Mouse (Mus musculus) testis, adult 2 months (tissue): ENCODE measurements around the gene Olfr683. TPM values are rescaled to one million over a fixed set of nuclear protein-coding genes. Genes with fewer than 3 reads are reported as not detected.
"Not testable (repeated sequence)": the region's sequence is repeated elsewhere in the genome, so short reads cannot be mapped to it uniquely, and the experiment has no call there.

Experiments used
- H3K27ac ChIP-seq: fragments of 200-500 bp; 2 replicates; pipeline ENCODE4 v1.5.1; 2012; ENCODE audit warnings: low read depth, low read length; ENCODE audit not compliant: control insufficient read depth, insufficient read depth
- H3K27me3 ChIP-seq: fragments of 200-500 bp; 2 replicates; pipeline ENCODE4 v1.6.1; 2012; ENCODE audit warnings: mild to moderate bottlenecking, low read length, moderate library complexity; ENCODE audit not compliant: control insufficient read depth, insufficient read depth
- H3K36me3 ChIP-seq: fragments of 200-500 bp; 2 replicates; pipeline ENCODE4 v1.6.1; 2012; ENCODE audit warnings: mild to moderate bottlenecking, low read length; ENCODE audit not compliant: control insufficient read depth, insufficient read depth
- H3K4me1 ChIP-seq: fragments of 200-500 bp; 2 replicates; pipeline ENCODE4 v1.6.1; 2012; ENCODE audit warnings: low read length; ENCODE audit not compliant: control insufficient read depth, insufficient read depth
- H3K4me3 ChIP-seq: fragments of 200-500 bp; 2 replicates; pipeline ENCODE4 v1.5.1; 2012; ENCODE audit warnings: low read depth, mild to moderate bottlenecking, low read length, moderate library complexity, mixed read lengths; ENCODE audit not compliant: control insufficient read depth
- CTCF ChIP-seq: fragments of 200-500 bp; IDR thresholded peaks from 2 replicates; pipeline ENCODE4 v1.5.1; 2012; ENCODE audit warnings: low read depth, mild to moderate bottlenecking, inconsistent platforms, low read length, moderate library complexity; ENCODE audit not compliant: control insufficient read depth, insufficient read depth, insufficient replicate concordance
- POLR2A ChIP-seq: fragments of 200-500 bp; IDR thresholded peaks from 2 replicates; pipeline ENCODE4 v1.6.1; 2012; ENCODE audit warnings: low read depth, mild to moderate bottlenecking, inconsistent platforms, low read length, moderate library complexity; ENCODE audit not compliant: control insufficient read depth
- polyA plus RNA-seq: library from polyadenylated mRNA; depleted of rRNA; stranded (reverse); fragments of >200 nt; gene quantifications from 2 replicates; pipeline ENCODE4 v1.2.3, GENCODE M21; 2012; rRNA removed

The Olfr683 gene
- polyA plus RNA-seq, result not detected in 2 replicates

GRCm38 (mm10) chr7:105146912-105147311 is at the start of gene Olfr683:
Gene Olfr683 (minus strand): TSS chr7:105147012.
- TF ChIP-seq POLR2A, result no peak
- no peak for TF ChIP-seq CTCF
- no peak within 1 kb of the TSS for H3K4me3 ChIP-seq
- H3K4me1 ChIP-seq, result no peaks in the 10 kb centered on the region
- H3K27ac ChIP-seq, result no peak within 1 kb of the TSS
- no peaks in the 10 kb centered on the region for H3K27me3 ChIP-seq
- H3K36me3 ChIP-seq, result no peaks in the 10 kb centered on the region

DNA sequence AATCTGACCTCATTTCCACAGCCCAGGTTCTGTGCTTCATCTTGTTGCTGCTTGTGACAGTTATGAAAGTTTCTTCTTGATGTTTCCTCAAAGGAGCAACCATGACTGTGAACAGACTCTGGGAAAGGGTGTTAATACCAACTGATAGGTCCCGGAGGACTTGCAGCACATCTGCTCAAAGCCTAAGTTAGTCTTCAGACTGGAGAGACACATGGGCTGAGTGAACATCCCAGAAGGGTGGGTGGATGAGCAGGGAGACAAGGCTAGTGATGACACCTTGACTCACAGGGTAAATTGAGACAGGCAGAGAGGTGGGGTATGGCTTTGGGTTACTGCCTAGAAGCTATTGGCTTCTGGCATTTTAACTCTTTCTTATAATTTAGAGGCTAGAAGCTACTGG is 39.1 kb upstream of the Olfr683 start, which contains the start of gene Olfr685:
Gene Olfr685, minus strand, starts transcription at position 101 of the 400 bp plus-strand sequence.
- Histone ChIP-seq H3K27me3 (no peaks in the 10 kb centered on the region), H3K4me3 (no peak within 1 kb of the TSS), H3K27ac (no peak within 1 kb of the TSS), H3K36me3 (no peaks in the 10 kb centered on the region), H3K4me1 (no peaks in the 10 kb centered on the region)
- no peak for TF ChIP-seq POLR2A
- no peak for TF ChIP-seq CTCF

- Histone ChIP-seq H3K27ac (no peak overlapping the region), H3K4me3 (no peak overlapping the region), H3K4me1 (no peaks in the 10 kb centered on the region), H3K36me3 (no peaks in the 10 kb centered on the region), H3K27me3 (no peaks in the 10 kb centered on the region)
- TF ChIP-seq POLR2A (no peak), CTCF (no peak)
Observed at GRCm38 (mm10) chr7:105170773-105171172, 24.0 kb upstream of the Olfr683 start.

GRCm38 (mm10) chr7:105163553-105163952 is 16.7 kb upstream of the Olfr683 start, which contains the start of gene Olfr684:
Gene Olfr684 (minus strand): TSS chr7:105163653.
- no peaks in the 10 kb centered on the region for H3K4me1 ChIP-seq
- no peaks in the 10 kb centered on the region for H3K36me3 ChIP-seq
- no peaks in the 10 kb centered on the region for H3K27me3 ChIP-seq
- TF ChIP-seq CTCF, result no peak
- no peak for TF ChIP-seq POLR2A
- no peak within 1 kb of the TSS for H3K4me3 ChIP-seq
- no peak within 1 kb of the TSS for H3K27ac ChIP-seq

DNA sequence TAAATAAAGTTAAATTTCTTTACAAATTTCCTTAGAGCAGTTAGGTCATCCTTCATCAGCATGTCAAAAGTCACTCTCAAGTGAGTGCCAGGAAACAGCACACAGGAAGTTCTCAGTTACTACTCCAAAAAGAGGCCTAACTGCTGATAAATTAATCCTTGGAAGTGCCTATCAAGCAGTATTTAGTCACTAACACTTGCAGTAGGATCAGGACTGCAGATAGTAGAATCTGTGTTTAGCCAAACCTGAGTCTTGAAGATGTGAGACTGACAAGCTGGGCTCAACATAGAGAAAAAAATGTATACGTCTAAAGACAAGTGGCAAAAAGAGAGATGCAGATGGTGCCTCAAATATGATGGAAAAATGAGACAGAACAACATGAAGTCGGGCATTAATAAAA is 5.5 kb downstream of the Olfr683 start:
- Histone ChIP-seq H3K36me3 (no peaks in the 10 kb centered on the region), H3K4me1 (no peaks in the 10 kb centered on the region), H3K27ac (no peak overlapping the region), H3K27me3 (no peaks in the 10 kb centered on the region), H3K4me3 (no peak overlapping the region)
- TF ChIP-seq CTCF (no peak), POLR2A (no peak)

GRCm38 (mm10) chr7:105116536-105116935 is 30.3 kb downstream of the Olfr683 start, which contains the start of gene Olfr681:
Gene Olfr681 (plus strand): TSS chr7:105116836.
- Histone ChIP-seq H3K27ac (no peak within 1 kb of the TSS), H3K4me1 (no peaks in the 10 kb centered on the region), H3K4me3 (no peak within 1 kb of the TSS), H3K27me3 (no peaks in the 10 kb centered on the region), H3K36me3 (no peaks in the 10 kb centered on the region)
- no peak for TF ChIP-seq POLR2A
- TF ChIP-seq CTCF, result no peak

DNA sequence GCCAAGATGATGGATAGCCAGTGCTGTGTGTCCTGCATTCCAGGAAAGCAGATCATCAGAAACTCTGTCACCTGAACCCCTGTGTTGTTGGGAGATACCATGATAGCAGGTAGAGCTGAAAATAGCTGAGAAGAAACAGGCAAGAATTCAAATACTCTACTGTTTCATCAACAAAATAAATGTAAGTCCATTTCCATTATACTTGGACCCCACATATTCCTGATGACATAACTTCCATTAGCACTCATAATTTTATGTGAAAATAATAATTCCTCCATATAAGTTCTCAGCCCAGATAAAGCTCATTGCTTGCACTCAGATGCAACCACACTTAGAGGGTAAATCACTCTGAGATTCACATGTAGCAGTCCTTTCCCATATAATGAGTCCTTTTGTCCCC is 54.1 kb downstream of the Olfr683 start, which contains the start of gene Olfr680-ps1:
Gene Olfr680-ps1, minus strand, starts transcription at position 101 of the 400 bp plus-strand sequence.
- H3K4me3 ChIP-seq, H3K27me3 ChIP-seq, H3K36me3 ChIP-seq, H3K27ac ChIP-seq, H3K4me1 ChIP-seq: not testable (repeated sequence)

Other genes starting within 250 kb of the Olfr683 start
- gene Olfr667, start 225.5 kb downstream of the Olfr683 start, polyA plus RNA-seq, result not detected in 2 replicates
- gene Olfr668, start 219.0 kb downstream of the Olfr683 start, polyA plus RNA-seq, result not detected in 2 replicates
- not detected in 2 replicates for gene Olfr669, start 212.8 kb downstream of the Olfr683 start, polyA plus RNA-seq
- not detected in 2 replicates for gene Olfr670, start 184.4 kb downstream of the Olfr683 start, polyA plus RNA-seq
- gene Olfr671, start 167.9 kb downstream of the Olfr683 start, polyA plus RNA-seq, result not detected in 2 replicates
- gene Olfr672, start 145.0 kb downstream of the Olfr683 start, polyA plus RNA-seq, result not detected in 2 replicates
- not detected in 2 replicates for gene Olfr675, start 118.6 kb downstream of the Olfr683 start, polyA plus RNA-seq
- not detected in 2 replicates for gene Olfr676, start 114.3 kb downstream of the Olfr683 start, polyA plus RNA-seq
- not detected in 2 replicates for gene Olfr677, start 95.6 kb downstream of the Olfr683 start, polyA plus RNA-seq
- not detected in 2 replicates for gene Olfr678, start 82.5 kb downstream of the Olfr683 start, polyA plus RNA-seq
- gene Olfr679, start 65.8 kb downstream of the Olfr683 start, polyA plus RNA-seq, result not detected in 2 replicates
- gene Olfr680-ps1, start 54.2 kb downstream of the Olfr683 start, polyA plus RNA-seq, result not detected in 2 replicates
- gene Olfr681, start 30.2 kb downstream of the Olfr683 start, polyA plus RNA-seq, result not detected in 2 replicates
- not detected in 2 replicates for gene Olfr684, start 16.6 kb upstream of the Olfr683 start, polyA plus RNA-seq
- not detected in 2 replicates for gene Olfr685, start 39.0 kb upstream of the Olfr683 start, polyA plus RNA-seq
- not detected in 2 replicates for gene Olfr686, start 60.5 kb upstream of the Olfr683 start, polyA plus RNA-seq
- gene Olfr688, start 141.1 kb upstream of the Olfr683 start, polyA plus RNA-seq, result not detected in 2 replicates
- not detected in 2 replicates for gene Olfr689, start 164.2 kb upstream of the Olfr683 start, polyA plus RNA-seq
- gene Olfr690, start 187.1 kb upstream of the Olfr683 start, polyA plus RNA-seq, result 0.21 and 0.71 TPM in 2 replicates
- 0.82 and 0.93 TPM in 2 replicates for gene Olfr691, start 195.3 kb upstream of the Olfr683 start, polyA plus RNA-seq
- gene Olfr692, start 221.2 kb upstream of the Olfr683 start, polyA plus RNA-seq, result not detected in 2 replicates
- 188 and 217 TPM in 2 replicates for gene Gm5901, start 228.0 kb upstream of the Olfr683 start, polyA plus RNA-seq